Mouse (Mus musculus): ENCODE data around the gene Ankrd34b.

The Ankrd34b gene

DNA sequence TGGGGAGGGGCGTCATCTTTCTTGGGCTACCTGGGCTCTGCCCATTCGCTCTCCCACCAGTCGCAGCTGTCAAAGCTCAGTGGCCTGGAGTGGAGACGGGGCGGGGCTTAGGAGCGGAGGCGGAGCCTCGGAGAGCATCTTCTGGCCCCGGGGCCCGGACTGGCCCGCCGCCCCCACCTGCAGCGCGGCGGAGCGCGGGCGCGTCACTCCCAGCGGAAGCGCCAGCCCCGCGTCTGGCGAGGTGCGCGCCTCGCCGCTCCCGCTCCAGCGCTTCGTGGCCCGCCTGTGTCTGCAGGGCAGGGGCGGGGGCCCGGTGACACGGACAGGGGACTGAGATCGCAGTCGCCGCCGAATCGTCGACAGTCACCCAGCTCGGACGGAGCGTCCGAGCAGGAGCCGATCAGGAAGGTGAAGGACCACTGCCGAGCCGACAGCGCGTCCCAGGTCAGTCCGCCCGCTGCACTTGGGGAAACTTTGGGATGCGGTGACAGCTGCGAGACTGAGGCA, at the start of gene Ankrd34b:
Ankrd34b (plus strand) TSS at position 139 of the 507 bp plus-strand sequence.
- no peak for DNase-seq (ENCODE audit: low read depth, low spot score)

DNA sequence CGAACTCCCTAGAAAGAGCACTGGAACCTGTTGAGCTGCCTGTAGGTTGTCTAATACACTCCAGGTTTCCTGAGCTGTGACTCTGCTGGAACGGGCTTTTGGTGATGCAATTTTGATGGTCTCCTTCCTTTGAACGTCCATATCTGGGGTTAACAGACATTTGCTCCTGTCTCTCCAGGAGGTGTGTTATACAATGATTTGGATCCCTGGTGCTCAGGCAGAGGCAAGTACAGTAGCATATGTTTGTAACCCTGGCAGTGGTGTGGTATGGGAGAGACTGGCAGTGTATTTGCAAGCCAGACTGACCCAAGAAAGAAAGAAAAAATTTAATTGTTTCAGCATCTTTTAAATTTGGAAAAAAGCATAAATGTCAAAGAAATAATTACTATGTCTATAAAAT, 38.3 kb upstream of the Ankrd34b start:
- no peak for DNase-seq (ENCODE audit: low read depth, low spot score)

DNA sequence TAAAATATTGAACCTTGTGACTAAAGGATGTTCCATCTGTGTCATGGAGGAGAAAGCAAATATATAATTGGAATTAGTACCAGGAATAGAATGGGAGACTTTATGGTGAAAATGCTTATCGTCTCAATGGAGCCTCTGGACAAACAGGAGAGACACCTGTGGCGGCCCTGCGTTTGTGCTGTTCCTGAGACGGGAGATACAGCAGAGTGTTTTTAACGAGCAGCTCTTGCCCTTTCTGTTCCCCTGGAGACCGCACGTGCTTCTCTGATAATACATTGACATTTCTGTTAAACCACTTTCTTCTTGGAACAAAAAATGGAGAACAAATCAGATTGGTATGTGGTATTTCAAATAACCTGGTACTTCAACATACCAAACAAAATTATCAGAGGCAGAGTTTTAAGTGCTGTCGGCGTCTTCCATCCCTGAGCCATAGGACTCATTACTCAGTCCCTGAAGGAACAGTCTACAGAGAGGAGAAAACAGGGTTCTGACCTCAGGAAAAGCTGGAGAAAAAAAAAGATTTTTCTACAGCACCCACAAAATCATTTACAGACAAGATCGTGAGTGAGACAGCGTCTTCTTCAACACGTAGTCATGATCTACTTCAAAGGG, 32.5 kb upstream of the Ankrd34b start:
- no peak for DNase-seq (ENCODE audit: low read depth, low spot score)

DNA sequence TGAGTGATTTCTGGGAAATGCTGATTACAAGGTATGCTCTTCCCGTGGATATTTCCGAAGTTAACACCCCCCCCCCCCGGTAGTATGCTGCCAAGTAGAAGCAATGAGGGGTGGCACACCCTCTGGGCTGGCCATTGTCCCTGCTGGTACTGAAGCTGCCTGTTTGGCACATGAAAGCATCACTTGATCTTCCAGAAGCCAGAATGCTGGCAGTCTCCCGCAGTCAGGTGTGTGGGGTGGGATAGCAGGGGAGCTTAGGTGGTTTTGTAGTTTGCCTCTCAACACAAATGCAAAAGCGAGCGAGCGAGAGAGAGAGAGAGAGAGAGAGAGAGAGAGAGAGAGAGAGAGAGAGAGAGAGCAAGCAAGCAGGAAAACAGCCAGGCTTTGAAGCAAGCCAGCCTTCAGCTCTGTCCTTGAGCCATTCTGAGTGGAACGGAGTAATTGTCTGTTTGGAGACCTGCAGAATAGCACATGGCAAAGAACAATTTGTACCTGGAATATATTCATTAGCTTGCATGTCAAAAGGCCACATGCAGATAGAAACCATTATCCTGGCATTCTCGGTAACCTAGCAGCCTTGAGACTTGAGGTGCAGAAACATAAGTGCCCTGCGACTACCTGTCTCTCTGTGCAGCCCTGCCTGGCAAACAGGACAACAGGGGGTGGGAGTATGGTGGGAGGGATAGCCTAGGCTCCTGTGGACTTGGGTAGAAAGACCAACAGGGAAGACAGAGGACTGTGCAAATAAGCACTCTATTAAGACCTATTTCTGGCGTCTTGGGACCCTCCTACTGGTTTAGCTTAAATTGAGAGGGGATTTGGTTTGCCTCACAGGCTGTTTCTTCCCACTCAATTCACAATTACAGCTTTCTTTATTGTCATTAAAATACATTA, 27.0 kb upstream of the Ankrd34b start:
- DNase-seq (ENCODE audit: low read depth, low spot score), result peak; percentile 10

DNA sequence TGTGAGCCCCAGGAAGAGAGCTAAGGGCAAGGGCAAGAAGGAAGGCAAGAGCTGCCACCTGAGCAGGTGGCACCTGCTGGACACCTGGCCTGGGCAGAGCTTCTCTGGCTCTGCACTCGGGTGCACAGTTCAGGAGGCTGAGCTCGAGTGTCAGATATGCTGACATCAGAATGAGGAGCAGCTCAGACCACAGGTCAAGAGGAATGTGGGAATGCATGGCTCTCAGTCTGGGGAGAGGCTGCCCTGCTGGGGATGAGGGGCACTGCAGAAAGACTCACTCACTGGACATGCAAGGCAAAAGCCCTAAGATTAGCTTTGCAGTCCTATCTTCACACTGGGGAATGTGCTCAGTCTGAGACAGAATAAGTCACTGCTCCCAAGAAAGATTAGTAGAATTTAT, 23.6 kb upstream of the Ankrd34b start:
- no peak for DNase-seq (ENCODE audit: low read depth, low spot score)

DNA sequence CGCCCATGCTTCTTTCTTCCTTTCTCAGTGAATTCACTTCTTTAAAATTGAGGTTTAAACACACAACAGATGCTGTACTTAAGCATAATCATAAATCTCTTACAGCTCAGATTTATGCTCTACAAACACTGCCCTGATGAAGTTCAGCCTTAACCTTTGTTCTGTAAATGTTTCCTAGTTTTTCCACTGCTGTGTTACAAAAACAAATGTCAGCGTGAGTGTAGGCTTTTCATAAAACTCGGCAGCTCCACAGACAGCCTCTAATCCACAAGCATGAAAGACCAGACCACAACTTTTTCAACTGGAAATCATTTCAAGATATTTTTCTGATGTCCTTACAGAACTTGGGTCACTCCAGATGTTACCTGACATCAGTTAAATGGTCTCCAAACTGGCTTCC, 22.2 kb upstream of the Ankrd34b start:
- DNase-seq (ENCODE audit: low read depth, low spot score), result no peak

DNA sequence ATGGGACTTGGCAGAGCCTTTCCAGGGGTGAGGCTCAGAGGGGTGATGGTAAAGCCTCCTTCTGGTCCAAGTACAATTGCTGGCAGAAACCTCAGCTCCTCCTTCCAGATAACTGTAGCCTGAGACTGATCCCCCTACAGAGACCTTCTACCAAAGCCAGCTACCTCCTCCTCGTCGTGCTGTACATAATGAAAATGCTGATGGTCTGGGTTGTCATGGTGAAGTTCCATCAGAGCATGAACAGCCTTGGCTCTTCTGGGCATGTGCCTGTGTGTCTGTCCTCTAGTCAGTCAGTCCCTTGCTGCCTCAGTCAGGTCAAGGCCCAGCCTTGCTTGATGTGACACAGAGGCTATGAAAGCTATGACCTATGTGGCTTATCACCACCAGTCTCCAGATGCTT, 15.2 kb upstream of the Ankrd34b start:
- no peak for DNase-seq (ENCODE audit: low read depth, low spot score)

DNA sequence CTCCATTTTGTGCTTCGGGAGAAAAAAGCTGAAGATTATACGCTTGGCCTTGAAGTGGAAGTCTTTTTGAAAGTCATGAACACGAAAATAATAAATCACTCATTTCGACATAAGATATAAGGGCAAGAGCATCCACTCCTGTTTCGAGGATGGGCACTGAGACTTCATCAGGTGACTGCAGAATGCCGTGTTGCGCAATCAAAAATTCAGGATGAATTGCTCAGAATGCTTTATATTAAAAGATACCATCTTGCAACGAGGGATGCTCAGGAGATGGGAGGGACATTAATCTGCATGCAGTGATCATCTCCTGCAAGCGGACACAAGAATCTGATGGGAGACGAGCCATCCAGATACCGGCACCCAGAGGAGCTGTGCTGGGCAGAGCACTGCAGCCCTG, 6.1 kb upstream of the Ankrd34b start:
- no peak for DNase-seq (ENCODE audit: low read depth, low spot score)

DNA sequence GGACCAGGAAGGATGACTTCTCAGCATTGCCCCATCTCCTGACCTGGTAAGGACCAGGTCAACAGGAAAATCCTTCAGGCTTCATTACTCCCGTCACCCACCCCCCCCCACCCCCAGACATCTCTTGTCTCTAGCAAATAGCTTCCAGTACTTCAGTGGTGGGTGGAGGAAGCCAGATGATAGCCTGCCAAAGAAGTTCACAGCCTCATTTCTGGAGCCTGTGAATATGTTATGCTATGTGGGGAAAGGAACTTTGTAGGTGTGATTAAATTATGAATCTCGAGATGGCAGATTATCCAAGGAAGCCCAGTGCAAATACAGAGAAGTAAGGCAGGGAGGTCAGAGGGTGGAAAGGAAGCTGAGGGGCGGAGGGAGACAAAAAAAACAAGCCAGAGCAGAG, 2.0 kb upstream of the Ankrd34b start:
- no peak for DNase-seq (ENCODE audit: low read depth, low spot score)

DNA sequence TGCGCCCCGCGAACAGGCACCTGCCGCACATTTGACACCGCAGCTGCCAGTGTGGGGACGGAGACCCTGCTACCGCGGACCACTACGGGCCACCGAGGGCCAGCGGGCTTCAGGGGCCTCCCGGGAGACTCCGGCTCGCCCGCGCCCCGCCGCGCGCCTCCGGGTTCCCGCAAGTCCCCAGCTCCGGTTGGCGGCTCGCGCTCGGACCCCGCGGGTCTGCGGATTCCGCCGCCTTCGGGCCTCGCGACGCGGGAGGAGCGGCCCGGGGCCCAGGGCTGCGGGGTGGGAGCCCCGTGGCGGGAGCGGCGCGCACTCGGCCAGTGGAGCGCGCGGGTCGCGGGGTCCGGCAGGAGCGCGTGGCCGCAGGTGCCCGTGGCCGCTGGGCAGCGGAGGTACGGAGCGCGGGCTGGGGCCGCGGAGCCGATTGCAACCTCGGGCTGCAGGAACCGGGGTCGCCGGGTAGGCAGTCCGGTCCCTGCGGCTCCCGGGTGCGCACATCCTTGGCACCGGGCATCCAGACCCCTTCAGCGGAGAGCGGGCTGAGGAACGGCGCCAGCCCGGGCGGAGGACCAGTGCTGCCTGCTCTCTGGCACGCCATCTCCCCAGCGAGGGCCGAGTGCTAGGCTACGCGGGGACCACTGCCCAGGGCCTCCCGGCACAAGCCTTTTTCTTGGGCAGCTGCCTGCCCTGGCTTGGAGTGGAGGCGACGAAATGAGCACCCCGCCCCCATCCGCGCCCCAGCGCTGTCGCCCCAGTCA, 777 bp downstream of the Ankrd34b start:
- no peak for DNase-seq (ENCODE audit: low read depth, low spot score)

DNA sequence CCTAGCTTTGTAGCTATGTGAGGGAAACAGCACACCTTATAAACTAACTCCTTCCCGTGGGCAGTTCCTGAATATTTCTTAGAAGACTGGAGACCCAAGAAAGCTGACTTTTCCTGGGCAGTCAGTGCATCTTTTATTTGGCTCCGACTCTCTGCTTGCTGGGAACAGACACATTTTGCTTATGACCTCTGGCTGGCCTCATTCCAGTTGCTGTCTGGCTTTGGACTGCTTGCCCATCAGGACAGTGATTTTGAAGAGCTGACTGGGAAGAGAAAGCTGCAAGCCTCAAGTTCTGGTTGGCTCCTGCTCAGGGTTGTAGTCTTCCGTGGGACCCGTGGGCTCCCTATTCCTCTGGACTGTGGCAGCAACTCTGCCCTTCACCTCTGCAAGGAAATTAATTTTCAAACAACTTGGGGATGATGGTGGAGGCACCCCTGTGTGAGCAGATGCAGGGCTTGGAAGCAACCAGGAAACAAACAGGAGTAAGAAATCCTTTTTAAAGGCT, 1.7 kb downstream of the Ankrd34b start:
- DNase-seq (ENCODE audit: low read depth, low spot score), result no peak

DNA sequence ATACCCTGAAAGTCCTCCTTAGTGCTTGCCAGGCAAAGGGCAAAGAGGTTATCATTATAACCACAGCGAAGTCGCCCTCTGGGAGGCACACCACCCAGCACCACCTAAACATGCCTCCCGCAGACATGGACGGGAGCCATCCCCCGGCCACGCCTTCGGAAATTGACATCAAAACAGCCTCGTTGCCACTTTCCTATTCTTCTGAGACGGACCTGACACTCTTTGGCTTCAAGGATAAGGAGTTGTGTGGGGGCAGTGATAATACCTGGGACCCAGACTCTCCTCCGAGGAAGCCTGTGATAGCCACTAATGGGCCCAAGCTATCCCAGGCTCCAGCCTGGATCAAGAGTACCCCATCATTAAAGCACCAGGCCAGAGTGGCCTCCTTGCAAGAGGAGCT, 13.0 kb downstream of the Ankrd34b start:
- no peak for DNase-seq (ENCODE audit: low read depth, low spot score)

DNA sequence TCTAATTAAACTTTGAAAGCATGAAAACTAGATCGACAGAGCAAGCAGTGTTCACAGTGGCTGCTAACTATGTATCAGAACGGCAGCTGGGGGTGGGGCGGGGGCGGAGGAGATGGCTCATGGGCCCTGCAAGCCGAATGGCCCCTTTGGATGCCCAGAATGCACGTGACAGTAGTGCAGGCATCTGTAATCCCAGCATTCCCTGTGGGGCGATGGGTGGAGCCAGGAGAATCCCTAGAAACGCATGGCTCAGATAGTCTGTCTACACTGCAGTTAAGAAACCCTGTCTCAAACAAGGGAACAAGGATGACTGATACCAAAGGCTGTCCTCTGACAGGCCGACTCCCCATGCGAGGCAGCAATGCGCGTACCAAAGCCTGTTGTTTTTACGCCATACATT, 14.6 kb downstream of the Ankrd34b start:
- DNase-seq (ENCODE audit: low read depth, low spot score), result no peak

DNA sequence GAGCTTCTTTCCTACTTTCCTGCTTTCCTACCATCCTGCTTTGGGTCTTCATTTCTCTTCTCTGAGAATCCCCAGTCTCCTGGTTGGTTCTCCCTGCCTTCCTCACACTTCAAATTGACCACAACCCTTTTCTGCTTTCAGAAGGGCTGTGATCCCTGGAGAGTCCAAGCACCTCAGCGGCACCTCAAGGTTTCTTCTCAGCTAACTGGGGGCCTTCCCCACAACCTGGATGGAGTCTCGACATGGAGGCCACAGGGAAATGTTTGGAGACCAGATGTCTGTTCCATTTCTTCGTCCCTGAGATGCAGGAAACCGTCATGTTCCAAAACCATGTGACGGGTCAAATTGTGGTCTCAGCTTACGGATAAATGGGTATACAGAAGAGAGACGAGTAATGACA, 21.2 kb downstream of the Ankrd34b start:
- DNase-seq (ENCODE audit: low read depth, low spot score), result no peak

DNA sequence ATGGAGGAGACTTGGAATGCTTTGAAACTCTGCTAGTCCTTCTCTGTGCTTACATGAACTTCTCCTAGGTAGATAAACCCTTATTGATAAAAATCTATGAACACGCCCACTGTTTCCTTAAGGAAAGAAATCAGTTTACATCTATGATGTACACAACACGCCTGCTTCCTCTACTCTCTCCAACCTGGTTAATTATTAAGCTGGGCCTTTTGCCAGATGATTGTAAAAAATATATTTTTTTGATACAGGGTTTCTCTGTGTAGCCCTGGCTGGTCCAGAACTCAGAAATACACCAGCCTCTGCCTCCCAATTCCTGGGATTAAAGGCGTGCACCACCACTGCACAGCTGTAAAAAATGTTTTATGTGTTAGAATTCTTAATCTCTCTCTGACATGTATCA, 39.0 kb downstream of the Ankrd34b start:
- DNase-seq (ENCODE audit: low read depth, low spot score), result no peak

DNA sequence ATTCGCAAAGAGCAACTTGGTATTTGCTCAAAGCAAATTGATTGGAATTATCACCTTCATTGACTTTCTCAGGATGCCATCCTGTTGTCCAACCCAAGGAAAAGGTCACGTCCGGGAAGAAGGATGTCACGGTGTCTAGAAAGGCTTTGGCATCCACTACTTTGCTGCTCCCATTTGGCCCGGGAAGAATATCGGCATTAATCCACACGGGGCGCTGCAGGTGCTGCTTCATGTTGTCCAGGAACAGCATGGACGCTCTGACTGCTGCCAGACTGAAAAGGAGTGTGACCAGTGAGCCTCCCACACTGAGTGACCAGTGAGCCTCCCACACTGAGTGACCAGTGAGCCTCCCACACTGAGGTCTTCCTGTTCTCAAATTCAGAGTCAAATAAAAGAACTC, 42.2 kb downstream of the Ankrd34b start:
- DNase-seq (ENCODE audit: low read depth, low spot score), result no peak

DNA sequence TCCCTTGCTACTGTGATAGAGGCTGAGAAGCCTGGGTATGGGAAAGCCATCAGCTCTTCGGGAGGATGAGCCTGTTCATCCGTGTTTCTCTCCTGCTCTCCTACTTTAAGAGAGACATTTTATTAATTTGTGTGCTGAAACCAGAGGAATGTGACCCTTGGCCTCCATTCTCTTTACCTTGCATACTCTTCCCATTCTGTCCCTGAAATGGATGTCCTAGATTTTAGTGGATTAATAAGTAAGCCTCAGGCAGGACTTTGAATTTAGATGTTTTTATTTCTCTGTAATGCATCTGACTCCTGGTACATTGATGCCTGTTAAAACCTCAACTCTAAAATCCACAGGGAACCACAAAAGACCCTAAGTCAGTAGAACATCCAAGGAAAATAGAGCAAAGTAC, 43.7 kb downstream of the Ankrd34b start:
- DNase-seq (ENCODE audit: low read depth, low spot score), result no peak

DNA sequence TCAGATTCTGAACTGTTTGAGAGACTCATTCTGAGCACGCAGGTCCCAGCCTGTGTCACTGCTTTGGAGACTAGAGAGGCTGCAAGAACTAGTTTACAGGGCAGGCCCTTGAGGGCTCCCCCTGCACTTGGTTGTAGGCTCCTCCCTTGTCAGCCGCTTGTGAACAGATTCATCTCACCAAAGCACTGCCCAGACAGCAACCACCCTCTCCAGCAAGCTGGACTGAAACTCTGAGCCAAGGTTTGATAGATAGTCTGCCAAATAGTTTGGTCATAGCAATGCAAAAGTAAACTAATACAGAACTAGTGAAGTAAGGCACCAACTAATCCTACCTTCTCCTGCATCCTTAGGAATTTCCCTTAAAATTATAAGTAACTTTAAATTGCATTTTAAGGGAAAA, 44.5 kb downstream of the Ankrd34b start:
- no peak for DNase-seq (ENCODE audit: low read depth, low spot score)

DNA sequence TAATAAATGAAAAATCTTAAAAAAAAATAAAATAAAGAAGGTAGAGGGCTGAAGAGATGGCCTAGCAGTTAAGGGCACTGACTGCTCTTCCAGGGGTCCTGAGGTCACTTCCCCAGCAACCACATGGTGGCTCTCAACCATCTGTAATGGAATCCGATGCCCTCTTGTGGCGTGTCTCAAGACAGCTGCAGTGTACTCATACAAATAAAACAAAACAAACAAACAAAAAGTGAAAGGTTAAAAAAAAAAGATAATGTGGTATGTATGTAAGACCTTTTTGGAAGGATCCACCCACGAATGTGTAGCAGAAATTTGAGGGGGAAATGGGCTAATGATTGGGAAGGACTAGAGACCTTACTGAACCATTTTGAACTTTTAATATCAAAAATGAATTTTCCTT, 57.7 kb downstream of the Ankrd34b start:
- peak; percentile 1 for DNase-seq (ENCODE audit: low read depth, low spot score)

DNA sequence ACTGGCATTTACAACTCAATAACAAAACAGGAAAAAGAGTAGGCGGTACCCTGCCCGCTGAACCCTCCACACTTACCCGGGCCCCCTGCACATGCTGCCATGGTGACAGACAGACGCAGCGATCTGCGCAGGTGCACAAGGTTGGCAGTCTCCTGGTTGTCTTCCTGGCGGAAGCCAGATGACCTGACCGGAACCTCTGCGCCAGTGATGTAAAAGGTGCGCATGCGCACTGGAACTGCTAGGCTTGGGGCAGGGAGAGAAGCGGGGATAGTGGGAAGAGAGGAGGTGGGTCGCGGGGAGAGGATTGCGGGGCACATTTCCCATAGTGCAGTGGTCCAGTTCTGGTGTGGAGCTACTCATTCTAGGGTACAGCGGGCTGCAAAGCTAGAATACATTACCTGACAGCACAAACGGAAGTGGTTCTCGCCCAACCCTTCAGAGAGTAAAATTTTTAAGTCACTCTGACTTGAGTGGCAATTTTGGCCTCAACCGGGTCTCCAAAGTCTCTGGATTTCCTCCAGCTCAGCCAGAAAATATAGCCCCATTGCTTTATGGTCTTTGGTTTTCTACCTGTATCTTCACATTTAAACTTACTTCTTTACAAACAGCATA, 58.3 kb downstream of the Ankrd34b start, which contains the start of gene Fam151b:
Fam151b (minus strand) TSS at position 164 of the 612 bp plus-strand sequence.
- peak; percentile 89 for DNase-seq (ENCODE audit: low read depth, low spot score)

DNA sequence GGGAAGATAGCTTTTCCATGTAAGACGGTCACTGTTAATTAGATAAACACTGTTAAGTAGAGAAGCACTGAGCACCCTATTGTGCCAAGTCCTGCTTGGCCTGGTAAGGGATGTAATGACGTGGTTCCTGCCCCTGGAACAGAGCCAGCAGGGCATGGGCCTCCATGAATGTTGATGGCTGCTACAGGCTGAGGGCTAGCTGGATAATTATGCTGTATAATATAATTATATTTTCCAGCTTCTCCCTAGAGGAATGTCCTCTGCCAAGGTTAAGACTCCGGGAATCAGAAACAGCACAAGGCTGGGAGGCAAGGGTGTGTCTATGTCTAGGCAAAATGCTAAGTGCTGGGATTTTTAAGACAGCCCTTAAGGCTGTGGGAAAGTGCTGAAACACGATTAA, 65.1 kb downstream of the Ankrd34b start:
- DNase-seq (ENCODE audit: low read depth, low spot score), result no peak

All from brain, embryonic 18.5 days (tissue).